Mouse (Mus musculus): Measurements from ENCODE around the gene Elobl. TPM values are rescaled to one million over a fixed set of nuclear protein-coding genes. Genes with fewer than 3 reads are reported as not detected.

Gene Elobl
- polyA plus RNA-seq (2014; fragmentation: Illumina TruSeq; extraction: RNeasy Lipid Tissue Mini Kit (QIAGEN cat#74804); ENCODE audit: low read depth, low replicate concordance) = not detected

DNA sequence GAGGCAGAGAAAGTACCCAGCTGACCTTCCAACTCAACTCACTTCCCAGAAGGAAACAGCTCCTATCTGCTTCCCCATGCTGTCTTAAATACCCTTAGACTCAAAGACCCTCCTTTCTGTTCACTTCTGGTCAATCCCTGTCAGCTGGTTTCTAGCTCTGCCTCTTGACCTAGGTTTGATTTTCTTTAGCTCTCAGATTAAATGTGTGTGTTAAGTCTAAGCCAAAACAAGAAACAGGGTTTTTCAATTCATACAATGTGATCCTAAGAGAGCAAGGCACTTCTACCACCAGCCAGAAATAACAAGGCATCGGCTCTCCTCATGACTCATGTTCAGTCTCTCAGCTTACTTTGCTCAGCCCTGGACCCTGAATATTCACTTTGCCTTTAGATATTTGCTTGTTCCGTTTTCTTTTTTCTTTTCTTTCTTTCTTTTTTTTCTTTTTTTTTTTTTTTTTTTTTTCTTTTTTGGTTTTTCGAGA is at the start of gene Elobl:
TSS of gene Elobl (minus strand) at position 51 of the 481 bp plus-strand sequence.

DNA sequence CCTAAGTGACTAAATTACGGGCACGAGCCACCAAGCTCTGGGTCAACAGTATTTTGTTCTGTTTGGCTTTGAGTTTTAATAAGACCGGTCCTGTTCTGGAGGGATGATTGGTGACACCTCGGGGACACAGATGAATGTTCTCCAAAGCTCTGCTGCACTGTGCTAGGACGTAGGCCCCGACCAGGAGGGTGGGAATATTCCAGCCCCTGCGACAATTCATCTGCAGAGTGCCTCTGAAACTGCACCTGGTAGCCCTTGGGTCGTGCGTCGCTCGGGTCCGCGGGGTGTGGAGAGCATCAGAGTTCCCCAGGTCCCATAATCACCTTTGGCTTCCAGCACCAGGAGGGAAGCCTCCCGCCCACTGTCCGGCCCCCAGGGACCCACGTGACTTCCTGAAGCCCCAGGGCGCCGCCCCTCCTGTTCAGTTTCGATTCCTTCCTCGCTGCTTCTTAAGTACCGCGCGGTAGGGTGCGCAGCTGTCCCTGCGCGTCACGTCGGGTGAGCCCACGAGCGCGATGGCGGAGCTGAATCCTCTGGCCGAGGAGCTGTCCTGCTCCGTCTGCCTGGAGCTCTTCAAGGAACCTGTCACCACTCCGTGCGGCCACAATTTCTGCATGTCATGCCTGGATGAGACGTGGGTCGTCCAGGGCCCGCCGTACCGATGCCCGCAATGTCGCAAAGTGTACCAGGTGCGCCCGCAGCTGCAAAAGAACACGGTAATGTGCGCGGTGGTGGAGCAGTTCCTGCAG is 32.4 kb upstream of the Elobl start, which contains the start of gene Trim25:
TSS of gene Trim25 (plus strand) at position 403 of the 749 bp plus-strand sequence.

DNA sequence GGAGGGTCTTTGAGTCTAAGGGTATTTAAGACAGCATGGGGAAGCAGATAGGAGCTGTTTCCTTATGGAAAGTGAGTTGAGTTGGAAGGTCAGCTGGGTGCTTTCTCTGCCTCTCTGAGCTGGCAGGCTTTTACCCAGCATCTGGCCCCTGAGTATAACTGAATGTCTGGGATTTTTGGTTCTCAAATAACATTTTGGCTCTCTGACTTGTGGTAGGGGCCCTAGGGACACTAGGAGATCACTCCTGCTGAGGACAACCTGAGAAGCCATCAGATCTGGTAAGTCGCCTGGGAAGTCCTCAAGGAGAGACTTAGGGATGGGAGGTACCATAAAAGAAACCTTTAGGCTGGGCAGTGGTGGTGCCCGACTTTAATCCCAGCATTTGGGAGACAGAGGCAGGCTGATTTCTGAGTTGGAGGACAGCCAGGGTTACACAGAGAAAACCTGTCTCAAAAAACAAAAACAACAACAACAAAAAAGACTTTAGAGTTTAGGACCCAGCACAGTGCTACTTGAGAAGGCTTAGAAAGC is 3.5 kb upstream of the Elobl start, which contains the start of gene Coil:
TSS of gene Coil (plus strand) at position 51 of the 531 bp plus-strand sequence.

GRCm38 (mm10) chr11:88955217-88955969 is 11.3 kb downstream of the Elobl start, which contains the start of gene Scpep1:
Gene Scpep1 (minus strand): TSS chr11:88955465.

Other genes starting within 250 kb of the Elobl start
- gene Msi2, start 248.4 kb downstream of the Elobl start, polyA plus RNA-seq (2014; fragmentation: Illumina TruSeq; extraction: RNeasy Lipid Tissue Mini Kit (QIAGEN cat#74804); ENCODE audit: low read depth, low replicate concordance) = 63.2 TPM
- gene Akap1, start 102.3 kb downstream of the Elobl start, polyA plus RNA-seq (2014; fragmentation: Illumina TruSeq; extraction: RNeasy Lipid Tissue Mini Kit (QIAGEN cat#74804); ENCODE audit: low read depth, low replicate concordance) = 129 TPM
- gene Scpep1, start 11.5 kb downstream of the Elobl start, polyA plus RNA-seq (2014; fragmentation: Illumina TruSeq; extraction: RNeasy Lipid Tissue Mini Kit (QIAGEN cat#74804); ENCODE audit: low read depth, low replicate concordance) = 20.9 TPM
- gene Coil, start 3.3 kb upstream of the Elobl start, polyA plus RNA-seq (2014; fragmentation: Illumina TruSeq; extraction: RNeasy Lipid Tissue Mini Kit (QIAGEN cat#74804); ENCODE audit: low read depth, low replicate concordance) = 6.0 TPM
- 19.2 TPM for gene Trim25, start 32.4 kb upstream of the Elobl start, polyA plus RNA-seq (2014; fragmentation: Illumina TruSeq; extraction: RNeasy Lipid Tissue Mini Kit (QIAGEN cat#74804); ENCODE audit: low read depth, low replicate concordance)
- 8.9 TPM for gene Dgke, start 99.9 kb upstream of the Elobl start, polyA plus RNA-seq (2014; fragmentation: Illumina TruSeq; extraction: RNeasy Lipid Tissue Mini Kit (QIAGEN cat#74804); ENCODE audit: low read depth, low replicate concordance)
- not detected for gene Gm525, start 106.9 kb upstream of the Elobl start, polyA plus RNA-seq (2014; fragmentation: Illumina TruSeq; extraction: RNeasy Lipid Tissue Mini Kit (QIAGEN cat#74804); ENCODE audit: low read depth, low replicate concordance)

All from heart, adult 10 weeks (tissue).